Mouse (Mus musculus) G1E (cell line): ENCODE data around the gene Stk38. TPM values are rescaled to one million over a fixed set of nuclear protein-coding genes. Genes with fewer than 3 reads are reported as not detected.
"Not testable (repeated sequence)": the region's sequence is repeated elsewhere in the genome, so short reads cannot be mapped to it uniquely, and the experiment has no call there.

Source experiments
- ATAC-seq: 2 replicates; pipeline ENCODE4 v1.8.0; 2016; ENCODE audit warnings: mild to moderate bottlenecking; ENCODE audit not compliant: insufficient number of reproducible peaks, poor library complexity, low FRiP score, severe bottlenecking; ENCODE audit errors: extremely low read depth
- DNase-seq: peaks from one replicate; pipeline ENCODE4 v3.0.0; 2012; ENCODE audit warnings: low spot score
- H3K27me3 ChIP-seq: 2 replicates; pipeline ENCODE4 v1.6.1; 2012; ENCODE audit warnings: mild to moderate bottlenecking, low read length, inconsistent platforms; ENCODE audit not compliant: insufficient read depth
- H3K36me3 ChIP-seq: replicated peaks from 2 replicates; pipeline ENCODE3; 2012; ENCODE audit warnings: mild to moderate bottlenecking, inconsistent platforms
- H3K4me1 ChIP-seq: 2 replicates; pipeline ENCODE4 v1.6.1; 2012; ENCODE audit warnings: low read depth, low read length, inconsistent platforms, mixed read lengths; ENCODE audit not compliant: insufficient read depth
- H3K4me3 ChIP-seq: 2 replicates; pipeline ENCODE4 v1.5.1; 2012; ENCODE audit warnings: low read depth, mild to moderate bottlenecking, inconsistent platforms, low read length, moderate library complexity, mixed read lengths
- H3K9me3 ChIP-seq: replicated peaks from 2 replicates; pipeline ENCODE4 v1.6.1; 2012; ENCODE audit warnings: inconsistent platforms
- CTCF ChIP-seq: IDR thresholded peaks from 2 replicates; pipeline ENCODE4 v1.5.1; 2012; ENCODE audit warnings: low read depth, low read length, inconsistent platforms, mixed read lengths
- GATA1 ChIP-seq: IDR thresholded peaks from 2 replicates; pipeline ENCODE4 v1.6.1; 2012; ENCODE audit warnings: borderline replicate concordance, low read length, inconsistent platforms, mixed read lengths
- GATA2 ChIP-seq: IDR thresholded peaks from 2 replicates; pipeline ENCODE4 v1.6.1; 2012; ENCODE audit warnings: low read depth, low read length, inconsistent platforms, borderline replicate concordance
- POLR2AphosphoS5 ChIP-seq: IDR thresholded peaks from 2 replicates; pipeline ENCODE4 v1.6.1; 2012; ENCODE audit warnings: low read depth, low read length, inconsistent platforms; ENCODE audit not compliant: insufficient replicate concordance
- TAL1 ChIP-seq: conservative IDR thresholded peaks from 2 replicates; pipeline ENCODE4 v1.6.1; 2012; ENCODE audit warnings: low read depth, low read length, inconsistent platforms, mixed read lengths
- polyA plus RNA-seq: library from polyadenylated mRNA; stranded (reverse); fragments of >175 nt; gene quantifications from 2 replicates; pipeline ENCODE4 v1.2.3, GENCODE M21; 2012
- total RNA-seq, 2 experiments: library from RNA; stranded (forward) in 1 of 2; stranded (reverse) in 1 of 2; fragments of 200-1000 nt in 1 of 2; fragments of >200 nt in 1 of 2; fragmentation: Nextera tagmentation in 1 of 2; gene quantifications; 2 replicates each; pipeline ENCODE4 v1.2.3; 2014 to 2017

Stk38 gene
- total and polyA plus RNA-seq, 3 experiments = 82.7 to 234 (median 97.6) TPM

DNA sequence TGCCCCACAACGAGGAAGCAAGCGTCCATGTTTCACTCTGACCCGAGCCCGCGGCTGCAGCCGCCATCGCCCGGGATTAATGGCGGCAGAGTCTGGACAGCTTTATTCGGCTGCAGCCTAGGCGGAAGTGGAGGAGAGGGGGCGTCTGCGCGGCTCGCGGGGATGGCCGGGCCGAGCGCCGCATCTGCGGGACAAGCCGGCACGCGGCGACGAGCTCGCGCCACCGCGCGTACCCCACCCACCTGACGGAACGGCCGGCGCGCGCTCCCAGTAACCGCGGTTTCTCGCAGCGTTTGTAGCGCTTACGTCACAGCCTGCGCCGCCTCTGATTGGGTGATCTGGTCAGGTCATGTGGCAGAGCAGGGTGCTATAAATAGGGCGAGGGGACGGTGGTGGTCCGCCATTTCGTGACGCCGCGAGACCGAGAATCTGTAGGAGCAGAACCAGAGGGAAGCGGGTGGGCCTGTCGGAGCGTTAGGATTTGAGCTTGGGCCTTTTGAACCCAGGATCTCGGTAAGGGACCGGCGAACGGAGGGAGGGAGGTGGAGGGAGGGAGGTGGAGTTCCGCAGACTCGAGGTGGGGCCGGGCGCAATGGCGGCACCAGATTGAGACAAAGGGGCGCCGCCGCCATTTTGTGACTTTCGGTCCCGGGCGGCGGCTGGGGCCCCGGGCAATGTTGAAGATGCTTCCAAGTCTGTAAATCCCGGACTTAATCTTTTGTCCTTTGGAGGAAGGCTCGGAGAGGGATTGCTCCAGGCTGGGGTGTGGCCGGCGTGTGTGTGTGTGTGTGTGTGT, 24.7 kb upstream of the Stk38 start, which contains the start of gene Srsf3:
Srsf3 (plus strand) TSS at position 355 of the 796 bp plus-strand sequence.
- DNase-seq = peak; percentile 83
- H3K9me3 ChIP-seq = no peaks in the 10 kb centered on the region
- H3K4me1 ChIP-seq = peaks cover 23% of the 10 kb centered on the region
- H3K4me3 ChIP-seq = peak within 1 kb of the TSS; percentile 81
- peaks cover 27% of the 10 kb centered on the region for H3K36me3 ChIP-seq
- TF ChIP-seq CTCF (no peak), POLR2AphosphoS5 (peak; percentile 94), TAL1 (no peak), GATA2 (no peak)
- H3K27me3 ChIP-seq = no peaks in the 10 kb centered on the region
- peak; percentile 85 for ATAC-seq

GRCm38 (mm10) chr17:29031771-29032273, 24.0 kb upstream of the Stk38 start:
- DNase-seq (no peak), ATAC-seq (no peak)
- Histone ChIP-seq H3K27me3 (no peaks in the 10 kb centered on the region; the same call in 1 of the 2 replicates), H3K4me3 (peak overlapping the region; percentile 81), H3K9me3 (no peaks in the 10 kb centered on the region), H3K36me3 (peaks cover 20% of the 10 kb centered on the region), H3K4me1 (peaks cover 19% of the 10 kb centered on the region)
- TF ChIP-seq TAL1 (no peak), GATA2 (no peak), GATA1 (no peak), CTCF (no peak), POLR2AphosphoS5 (no peak)

- H3K36me3 ChIP-seq = peaks cover 14% of the 10 kb centered on the region
- H3K27me3 ChIP-seq, H3K9me3 ChIP-seq, ATAC-seq, DNase-seq: not testable (repeated sequence)
- H3K4me1 ChIP-seq = peaks cover 14% of the 10 kb centered on the region
- peak overlapping the region; percentile 81; the same call in 1 of the 2 replicates for H3K4me3 ChIP-seq
Measured at GRCm38 (mm10) chr17:29031085-29031711, 23.4 kb upstream of the Stk38 start.

GRCm38 (mm10) chr17:29030321-29031034, 22.7 kb upstream of the Stk38 start:
- ATAC-seq (no peak), DNase-seq (no peak)
- Histone ChIP-seq H3K4me3 (no peak overlapping the region), H3K36me3 (peaks cover 11% of the 10 kb centered on the region), H3K27me3 (peaks cover 4% of the 10 kb centered on the region; the same call in 1 of the 2 replicates), H3K9me3 (no peaks in the 10 kb centered on the region), H3K4me1 (peaks cover 14% of the 10 kb centered on the region)
- no peak for TF ChIP-seq GATA1
- TF ChIP-seq GATA2 = no peak
- no peak for TF ChIP-seq CTCF
- no peak for TF ChIP-seq TAL1
- TF ChIP-seq POLR2AphosphoS5 = no peak

- Histone ChIP-seq H3K36me3 (no peaks in the 10 kb centered on the region), H3K4me3 (no peak overlapping the region), H3K27me3 (peaks cover 9% of the 10 kb centered on the region; the same call in 1 of the 2 replicates), H3K4me1 (peaks cover 23% of the 10 kb centered on the region), H3K9me3 (no peaks in the 10 kb centered on the region)
- ATAC-seq (no peak), DNase-seq (no peak)
- TF ChIP-seq CTCF (no peak), GATA1 (no peak), TAL1 (no peak), POLR2AphosphoS5 (no peak), GATA2 (no peak)
Measured at GRCm38 (mm10) chr17:29026652-29027356, 19.0 kb upstream of the Stk38 start.
